Mouse (Mus musculus) embryonic fibroblast, embryonic 13.5 days (primary cell): Measurements from ENCODE around the gene Boll. TPM values are rescaled to one million over a fixed set of nuclear protein-coding genes. Genes with fewer than 3 reads are reported as not detected.

ENCODE experiments used
- H3K27ac ChIP-seq: 2 replicates; pipeline ENCODE4 v1.5.1; 2012; ENCODE audit warnings: low read length, control low read depth, inconsistent platforms; ENCODE audit not compliant: insufficient read depth
- H3K4me1 ChIP-seq: 2 replicates; pipeline ENCODE4 v1.6.1; 2011; ENCODE audit warnings: low read length; ENCODE audit not compliant: control insufficient read depth, insufficient read depth
- H3K4me3 ChIP-seq: 2 replicates; pipeline ENCODE4 v1.5.1; 2011; ENCODE audit warnings: mild to moderate bottlenecking, control low read depth, low read length; ENCODE audit not compliant: insufficient read depth
- CTCF ChIP-seq: IDR thresholded peaks from 2 replicates; pipeline ENCODE4 v1.5.1; 2011; ENCODE audit warnings: mild to moderate bottlenecking, control low read depth, low read length, moderate library complexity, borderline replicate concordance; ENCODE audit not compliant: insufficient read depth
- POLR2A ChIP-seq: IDR thresholded peaks from 2 replicates; pipeline ENCODE4 v1.6.1; 2011; ENCODE audit warnings: low read depth, mild to moderate bottlenecking, control low read depth, low read length, moderate library complexity
- polyA plus RNA-seq: library from polyadenylated mRNA; stranded (reverse); fragments of >200 nt; gene quantifications from 2 replicates; pipeline ENCODE4 v1.2.4, GENCODE M21; 2011; ENCODE audit warnings: low read depth; ENCODE audit not compliant: missing spikeins, insufficient read length

The Boll gene
- polyA plus RNA-seq, 1 experiment: not detected

- Histone ChIP-seq H3K4me3 (no peak overlapping the region), H3K4me1 (no peaks in the 10 kb centered on the region; the same call in 1 of the 2 replicates), H3K27ac (no peak overlapping the region)
- TF ChIP-seq CTCF (no peak), POLR2A (no peak)
These were observed 152.2 kb downstream of the Boll start for GRCm38 (mm10) chr1:55211081-55211480.

- no peaks in the 10 kb centered on the region; the same call in 1 of the 2 replicates for H3K4me1 ChIP-seq
- no peak overlapping the region for H3K4me3 ChIP-seq
- TF ChIP-seq POLR2A (no peak), CTCF (no peak)
- H3K27ac ChIP-seq: no peak overlapping the region
These were observed 152.9 kb downstream of the Boll start for GRCm38 (mm10) chr1:55210202-55210965.

- no peak overlapping the region for H3K4me3 ChIP-seq
- TF ChIP-seq CTCF (no peak), POLR2A (no peak)
- no peaks in the 10 kb centered on the region for H3K4me1 ChIP-seq
- H3K27ac ChIP-seq: no peak overlapping the region
These were observed 154.6 kb downstream of the Boll start for GRCm38 (mm10) chr1:55208500-55209140.

- no peak overlapping the region for H3K4me3 ChIP-seq
- no peak for TF ChIP-seq CTCF
- no peak for TF ChIP-seq POLR2A
- no peak overlapping the region for H3K27ac ChIP-seq
- H3K4me1 ChIP-seq: 0 out of 2 replicates have a peak, but pooled peaks cover under 1% of the 10 kb centered on the region
These were observed 155.7 kb downstream of the Boll start for GRCm38 (mm10) chr1:55207561-55207960.

- H3K27ac ChIP-seq: no peak overlapping the region
- H3K4me3 ChIP-seq: no peak overlapping the region
- peaks cover 6% of the 10 kb centered on the region; the same call in 1 of the 2 replicates for H3K4me1 ChIP-seq
- no peak for TF ChIP-seq POLR2A
- TF ChIP-seq CTCF: no peak
These were observed 157.4 kb downstream of the Boll start for GRCm38 (mm10) chr1:55205808-55206327.

- Histone ChIP-seq H3K4me3 (no peak overlapping the region), H3K4me1 (peaks cover 6% of the 10 kb centered on the region; the same call in 1 of the 2 replicates), H3K27ac (peak overlapping the region; percentile 27)
- no peak for TF ChIP-seq POLR2A
- TF ChIP-seq CTCF: no peak
These were observed 161.2 kb downstream of the Boll start for GRCm38 (mm10) chr1:55201850-55202752.

- H3K4me3 ChIP-seq: no peak overlapping the region
- no peak for TF ChIP-seq POLR2A
- TF ChIP-seq CTCF: no peak
- H3K4me1 ChIP-seq: peaks cover 6% of the 10 kb centered on the region; the same call in 1 of the 2 replicates
- H3K27ac ChIP-seq: no peak overlapping the region
These were observed 164.6 kb downstream of the Boll start for GRCm38 (mm10) chr1:55198719-55199118.

Other genes starting within 250 kb of the Boll start
- 79.3 and 83.1 TPM in 2 replicates for gene Mob4, start 232.2 kb downstream of the Boll start, polyA plus RNA-seq
- 10.4 and 14.3 TPM in 2 replicates for gene Rftn2, start 136.7 kb downstream of the Boll start, polyA plus RNA-seq
- gene Mars2, start 126.3 kb downstream of the Boll start, polyA plus RNA-seq: 3.4 and 3.5 TPM in 2 replicates
- gene Plcl1, start 42.5 kb upstream of the Boll start, polyA plus RNA-seq: 5.6 and 10.9 TPM in 2 replicates